Mouse (Mus musculus) cerebellum, adult 2 months (tissue): ENCODE data around the gene Prr15l. TPM values are rescaled to one million over a fixed set of nuclear protein-coding genes. Genes with fewer than 3 reads are reported as not detected.

Source experiments
- DNase-seq, 2 experiments: peaks; one replicate each; pipeline ENCODE4 v3.0.0; 2021
- H3K27ac ChIP-seq: fragments of 200-500 bp; 2 replicates; pipeline ENCODE4 v1.5.1; 2012; ENCODE audit warnings: low read length, control low read depth, inconsistent platforms; ENCODE audit not compliant: insufficient read depth
- H3K27me3 ChIP-seq: fragments of 200-500 bp; 2 replicates; pipeline ENCODE4 v1.6.1; 2012; ENCODE audit warnings: inconsistent platforms, mild to moderate bottlenecking, low read length, moderate library complexity; ENCODE audit not compliant: control insufficient read depth, insufficient read depth
- H3K4me1 ChIP-seq: fragments of 200-500 bp; 2 replicates; pipeline ENCODE4 v1.6.1; 2011; ENCODE audit warnings: low read length; ENCODE audit not compliant: control insufficient read depth, insufficient read depth
- H3K4me3 ChIP-seq: fragments of 200-500 bp; replicated peaks from 2 replicates; pipeline ENCODE3; 2011; ENCODE audit warnings: mild to moderate bottlenecking, low read depth, low read length, control low read depth; ENCODE audit not compliant: insufficient read depth
- CTCF ChIP-seq: fragments of 200-500 bp; IDR thresholded peaks from 2 replicates; pipeline ENCODE4 v1.5.1; 2011; ENCODE audit warnings: low read depth, mild to moderate bottlenecking, control low read depth, low read length, moderate library complexity, borderline replicate concordance; ENCODE audit not compliant: insufficient read depth
- POLR2A ChIP-seq: fragments of 200-500 bp; IDR thresholded peaks from 2 replicates; pipeline ENCODE4 v1.6.1; 2011; ENCODE audit warnings: low read length, control low read depth, borderline replicate concordance; ENCODE audit not compliant: insufficient read depth
- WGBS: fragments of 180-500 bp; shearing (Covaris S2); methylation state at CpG from one replicate; pipeline ENCODE4 v1.1.7; 2018; 5-methylcytosine and 5-hydroxymethylcytosine counted together
- polyA plus RNA-seq: library from polyadenylated mRNA; depleted of rRNA; stranded (reverse); fragments of >200 nt; gene quantifications from 2 replicates; pipeline ENCODE4 v1.2.3, GENCODE M21; 2012

Gene Prr15l
- polyA plus RNA-seq, 1 experiment, result not detected

- Histone ChIP-seq H3K27me3 (no peaks in the 10 kb centered on the region), H3K4me1 (no peaks in the 10 kb centered on the region), H3K27ac (no peak overlapping the region), H3K4me3 (no peak overlapping the region)
- TF ChIP-seq CTCF (no peak), POLR2A (no peak)
- DNase-seq, result no peak
- 88% methylated on average over 12 of the region's 12 CpGs for WGBS
These were observed 2.3 kb upstream of the Prr15l start for GRCm38 (mm10) chr11:96925469-96926148.

- no peaks in the 10 kb centered on the region for H3K4me1 ChIP-seq
- WGBS, result 84% methylated on average over 5 of the region's 5 CpGs
- H3K27me3 ChIP-seq, result no peaks in the 10 kb centered on the region
- DNase-seq, result no peak
- H3K4me3 ChIP-seq, result no peak overlapping the region
- TF ChIP-seq CTCF (no peak), POLR2A (no peak)
- no peak overlapping the region for H3K27ac ChIP-seq
These were observed 1.3 kb upstream of the Prr15l start for GRCm38 (mm10) chr11:96926587-96926986.

DNA sequence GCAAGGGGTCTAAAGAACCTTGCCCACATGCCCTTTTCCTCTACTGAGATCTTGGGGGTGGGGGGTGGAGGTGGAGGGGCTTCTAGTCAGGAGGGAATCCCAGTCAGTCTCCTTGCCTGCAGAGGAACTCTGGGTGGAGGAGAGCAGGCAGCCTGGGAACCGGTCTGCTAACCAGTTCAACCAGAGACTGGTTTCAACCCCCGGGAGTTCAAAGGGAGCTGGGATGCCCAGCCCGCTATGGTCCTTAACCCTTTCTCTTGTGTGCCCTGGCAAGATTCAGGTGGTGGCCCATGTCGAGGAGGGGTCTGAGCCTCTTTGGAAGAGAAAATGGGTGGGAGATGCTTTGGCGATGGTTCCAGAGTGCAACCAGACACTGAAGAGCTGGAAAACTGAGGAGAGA is 787 bp downstream of the Prr15l start:
- Histone ChIP-seq H3K4me1 (no peaks in the 10 kb centered on the region), H3K27ac (no peak overlapping the region), H3K27me3 (no peaks in the 10 kb centered on the region), H3K4me3 (no peak overlapping the region)
- WGBS, result 5% methylated on average over 5 of the region's 5 CpGs
- TF ChIP-seq POLR2A (no peak), CTCF (no peak)
- no peak for DNase-seq

DNA sequence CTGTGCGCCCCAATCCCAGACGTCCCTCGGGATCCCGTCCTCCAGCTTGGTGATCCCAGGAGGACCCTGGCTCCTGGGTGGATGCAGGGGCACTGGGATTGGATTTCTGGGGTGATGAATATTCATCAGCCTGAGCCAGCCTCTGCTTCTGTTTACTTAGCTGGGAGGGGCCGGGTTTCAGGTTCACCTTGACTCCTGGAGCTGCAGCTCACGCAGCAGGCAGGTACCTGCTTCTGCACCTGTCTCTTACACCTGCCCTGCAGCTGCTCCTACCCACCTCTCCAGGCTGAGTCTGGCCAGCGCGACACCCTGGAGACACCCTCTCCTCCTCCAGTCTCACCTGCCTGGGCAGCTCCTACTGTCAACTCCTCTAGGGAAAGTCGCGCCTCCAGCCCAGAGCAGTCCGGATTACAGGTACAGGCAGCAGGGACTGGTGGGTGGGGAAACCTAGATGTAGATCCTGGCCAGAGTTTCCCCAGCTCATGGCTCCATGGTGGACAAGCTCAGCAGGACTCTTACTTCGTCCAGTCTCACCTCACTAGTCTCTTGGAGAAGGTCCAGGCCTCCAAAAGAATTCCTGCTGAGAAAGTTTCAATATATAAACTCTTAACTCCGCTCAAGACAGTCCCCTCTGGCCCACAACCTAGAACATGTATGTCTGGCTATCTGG is 1.3 kb downstream of the Prr15l start:
- 17% methylated on average over 13 of the region's 13 CpGs for WGBS
- Histone ChIP-seq H3K27ac (no peak overlapping the region), H3K4me1 (no peaks in the 10 kb centered on the region), H3K27me3 (no peaks in the 10 kb centered on the region), H3K4me3 (no peak overlapping the region)
- TF ChIP-seq POLR2A (no peak), CTCF (no peak)
- no peak for DNase-seq

GRCm38 (mm10) chr11:96929766-96930331 is 1.9 kb downstream of the Prr15l start:
- 65% methylated on average over 9 of the region's 9 CpGs for whole genome bisulfite sequencing
- Histone ChIP-seq H3K27ac (no peak overlapping the region), H3K4me1 (no peaks in the 10 kb centered on the region), H3K27me3 (no peaks in the 10 kb centered on the region), H3K4me3 (no peak overlapping the region)
- no peak for TF ChIP-seq POLR2A
- TF ChIP-seq CTCF, result no peak
- DNase-seq, result no peak

DNA sequence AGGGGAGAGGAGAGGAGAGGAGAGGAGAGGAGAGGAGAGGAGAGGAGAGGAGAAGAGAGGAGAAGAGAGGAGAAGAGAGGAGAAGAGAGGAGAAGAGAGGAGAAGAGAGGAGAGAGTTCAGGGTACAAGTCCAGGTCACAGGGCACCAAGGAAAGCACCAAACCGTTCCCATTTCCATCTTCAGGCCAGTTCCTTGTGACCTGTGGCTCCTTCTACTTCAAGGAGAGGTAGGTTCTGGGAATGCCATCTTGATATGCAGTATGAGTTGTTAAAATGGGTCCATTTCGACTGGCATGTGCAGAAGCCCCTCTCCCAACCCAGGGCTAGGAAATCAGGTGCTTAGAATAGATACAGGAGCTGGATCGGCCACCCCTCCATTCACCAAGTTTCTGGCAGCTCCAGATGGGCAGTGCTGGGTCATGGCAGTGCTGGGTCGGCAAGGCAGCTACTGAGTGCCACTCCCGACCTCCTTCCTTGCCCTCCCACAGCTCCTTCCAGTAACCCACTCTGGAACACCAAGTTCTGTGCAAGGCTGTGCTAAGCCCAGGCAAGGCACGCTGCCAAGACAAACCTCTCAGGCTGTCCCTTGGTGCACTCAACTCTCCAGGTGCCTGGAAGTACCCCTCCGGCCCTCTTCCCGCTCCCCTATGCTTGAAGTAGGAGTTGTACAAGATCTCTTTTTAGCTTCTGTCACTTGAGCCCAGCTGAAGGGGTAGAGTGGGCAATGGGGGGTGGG is 3.6 kb downstream of the Prr15l start:
- WGBS, result 53% methylated on average over 8 of the region's 8 CpGs
- Histone ChIP-seq H3K4me3 (no peak overlapping the region), H3K27me3 (no peaks in the 10 kb centered on the region), H3K27ac (no peak overlapping the region), H3K4me1 (no peaks in the 10 kb centered on the region)
- TF ChIP-seq CTCF (no peak), POLR2A (no peak)
- DNase-seq, result no peak

DNA sequence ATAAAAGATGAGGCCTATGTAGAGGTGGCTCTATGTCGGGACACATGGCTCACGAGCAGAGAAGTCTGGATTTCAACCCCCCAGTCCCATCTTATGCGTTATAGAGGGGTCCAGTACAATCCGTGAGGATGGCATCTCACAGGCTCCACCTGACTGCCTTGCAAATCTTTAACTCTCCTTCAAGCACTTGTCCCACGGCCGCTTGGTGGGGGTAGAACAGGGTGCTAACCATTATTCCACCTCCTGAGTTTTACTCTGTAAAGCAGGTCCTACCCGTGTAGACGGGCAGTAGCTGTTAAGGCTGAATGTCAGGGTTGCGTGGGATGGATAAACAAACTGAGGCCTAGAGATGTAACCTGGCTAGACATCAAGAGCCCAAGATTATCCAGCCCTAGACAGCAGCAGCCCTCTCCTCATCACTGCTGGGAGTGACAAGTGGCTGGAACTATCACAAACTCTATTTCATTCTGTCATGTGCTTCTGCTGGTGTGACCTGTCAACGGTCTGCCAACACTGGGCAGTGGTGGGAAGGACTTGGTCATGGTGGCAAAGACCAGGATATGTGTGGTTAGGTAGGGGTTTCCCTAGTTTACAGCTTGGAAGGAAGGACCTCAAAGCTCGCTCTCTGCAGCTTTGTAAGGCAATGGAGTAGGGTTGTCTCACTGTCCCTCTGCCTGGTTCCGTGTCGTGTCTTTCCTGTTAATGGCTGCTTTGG is 5.8 kb downstream of the Prr15l start:
- no peaks in the 10 kb centered on the region for H3K27me3 ChIP-seq
- H3K4me1 ChIP-seq, result no peaks in the 10 kb centered on the region
- no peak for TF ChIP-seq POLR2A
- no peak for TF ChIP-seq CTCF
- no peak overlapping the region for H3K27ac ChIP-seq
- no peak for DNase-seq
- no peak overlapping the region for H3K4me3 ChIP-seq
- 94% methylated on average over 13 of the region's 13 CpGs for WGBS
